In the genomic region with DNA sequence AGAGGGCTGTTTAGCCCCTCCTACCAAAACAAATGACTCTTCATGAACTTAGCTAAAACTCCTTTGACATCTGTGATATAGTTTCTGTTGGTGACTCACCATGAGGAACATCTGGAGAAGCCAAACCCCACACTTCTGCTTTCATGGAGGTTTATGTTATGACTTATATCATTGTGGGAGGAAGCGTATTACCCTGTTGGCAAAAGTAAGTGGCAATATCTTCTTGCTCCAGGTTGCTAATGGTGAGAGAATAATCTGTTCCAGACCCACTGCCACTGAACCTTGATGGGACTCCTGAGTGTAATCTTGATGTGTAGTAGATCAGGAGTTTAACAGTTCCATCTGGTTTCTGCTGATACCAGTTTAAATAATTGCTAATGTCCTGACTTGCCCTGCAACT, we compare ENCODE assay signal across 12 mouse cellular contexts.
"Had no signal": no experiment of that assay in that cellular context is flagged by ENCODE, and none has a peak within 500 bp of the region (broad histone marks: within the 10 kb centered on the region; RNA-seq: fewer than 3 reads in every experiment).

No protein-coding gene starts in this region.

- DNase-seq: kidney, adult 11 months; kidney, adult 9 months; kidney, postnatal 14 days; kidney, postnatal 4 days; liver; lung, adult 18-20 months; lung, postnatal 14 days; midbrain, embryonic 14.5 days; right cerebral cortex, adult 18-20 months; right cerebral cortex, postnatal 14 days; thymus, postnatal 25 days had no signal

- ATAC-seq: liver, embryonic 12.5 days had no signal
